Mouse (Mus musculus) kidney, adult 10 weeks (tissue): ENCODE results near the gene Gjb5. TPM values are rescaled to one million over a fixed set of nuclear protein-coding genes. Genes with fewer than 3 reads are reported as not detected.

ENCODE experiments used
- polyA plus RNA-seq: library from polyadenylated mRNA; stranded (reverse); fragments of 350-450 nt; fragmentation: Illumina TruSeq; extraction: RNeasy Lipid Tissue Mini Kit (QIAGEN cat#74804); gene quantifications from one replicate; pipeline ENCODE4 v1.2.3, GENCODE M21; 2014; ENCODE audit warnings: low read depth, low replicate concordance

Gene Gjb5
- not detected for polyA plus RNA-seq

GRCm38 (mm10) chr4:127358018-127358417, at the start of gene Gjb5:
TSS of gene Gjb5 (minus strand) at chr4:127358181.

GRCm38 (mm10) chr4:127353951-127354438, 4.0 kb downstream of the Gjb5 start, which contains the start of gene Gjb4:
TSS of gene Gjb4 (minus strand) at chr4:127354081.

GRCm38 (mm10) chr4:127330181-127331100, 27.5 kb downstream of the Gjb5 start, which contains the start of gene Gjb3:
TSS of gene Gjb3 (minus strand) at chr4:127330844.

GRCm38 (mm10) chr4:127313861-127314260, 44.1 kb downstream of the Gjb5 start, which contains the start of gene Gja4:
TSS of gene Gja4 (minus strand) at chr4:127314039.

Other genes with a start within 250 kb of the Gjb5 start
- gene Tmem35b, start 234.5 kb downstream of the Gjb5 start, polyA plus RNA-seq = 24.9 TPM
- gene Dlgap3, start 189.0 kb downstream of the Gjb5 start, polyA plus RNA-seq = not detected
- gene Smim12, start 114.4 kb downstream of the Gjb5 start, polyA plus RNA-seq = 3.9 TPM
- not detected for gene Gja4, start 44.1 kb downstream of the Gjb5 start, polyA plus RNA-seq
- gene Gjb3, start 27.3 kb downstream of the Gjb5 start, polyA plus RNA-seq = not detected
- gene Gjb4, start 4.1 kb downstream of the Gjb5 start, polyA plus RNA-seq = not detected